Mouse (Mus musculus): ENCODE measurements around the gene Plod3.
A peak's percentile ranks its signal among the peaks of the same experiment; 100 is the strongest.
"Not testable (repeated sequence)": the region's sequence is repeated elsewhere in the genome, so short reads cannot be mapped to it uniquely, and the experiment has no call there.

The Plod3 gene

DNA sequence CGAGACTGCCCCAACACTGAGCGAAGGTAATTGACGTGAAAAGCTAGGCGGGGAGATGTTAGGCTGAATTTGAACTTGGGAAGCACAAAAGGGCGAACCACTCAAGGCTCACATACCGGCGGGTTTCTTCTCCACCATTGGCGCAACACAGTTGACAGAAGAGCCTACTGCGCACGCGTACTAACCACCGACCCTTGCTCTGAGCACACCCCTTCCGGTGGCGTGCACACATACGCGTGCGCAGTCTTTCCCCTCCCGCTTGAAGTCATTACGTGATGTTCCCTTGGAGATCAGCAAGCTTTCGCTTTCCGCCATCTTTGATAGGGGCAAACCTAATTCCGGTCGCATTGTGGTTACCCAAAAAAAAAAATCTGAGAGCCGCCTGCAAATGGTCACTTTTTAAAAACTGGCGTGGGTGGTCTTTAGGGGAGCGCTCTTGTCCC lies at the start of gene Plod3:
Gene Plod3, plus strand, starts transcription at position 325 of the 443 bp plus-strand sequence.
- ATAC-seq (ENCODE audit: low TSS enrichment) = peak; percentile 92

DNA sequence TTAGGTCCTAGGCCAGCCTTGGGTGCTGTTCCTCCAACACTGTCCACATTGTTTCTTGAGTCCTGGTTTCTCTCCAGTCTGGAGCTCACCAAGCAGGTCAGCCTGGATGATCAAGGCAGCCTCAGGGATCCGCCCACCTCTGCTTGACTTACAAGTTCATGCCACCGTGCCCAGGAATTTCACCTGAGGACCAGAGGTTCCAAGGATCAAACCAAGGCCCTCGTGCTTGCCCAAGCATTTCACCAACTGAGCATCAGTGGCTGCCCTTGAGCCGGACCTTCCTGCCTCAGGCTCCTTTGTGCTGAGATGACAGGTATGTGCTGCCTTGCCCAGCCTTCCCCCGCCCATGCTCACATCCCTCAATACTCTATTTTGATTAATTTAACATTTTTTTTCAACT lies 49.2 kb upstream of the Plod3 start:
- ATAC-seq (ENCODE audit: low TSS enrichment) = no peak

DNA sequence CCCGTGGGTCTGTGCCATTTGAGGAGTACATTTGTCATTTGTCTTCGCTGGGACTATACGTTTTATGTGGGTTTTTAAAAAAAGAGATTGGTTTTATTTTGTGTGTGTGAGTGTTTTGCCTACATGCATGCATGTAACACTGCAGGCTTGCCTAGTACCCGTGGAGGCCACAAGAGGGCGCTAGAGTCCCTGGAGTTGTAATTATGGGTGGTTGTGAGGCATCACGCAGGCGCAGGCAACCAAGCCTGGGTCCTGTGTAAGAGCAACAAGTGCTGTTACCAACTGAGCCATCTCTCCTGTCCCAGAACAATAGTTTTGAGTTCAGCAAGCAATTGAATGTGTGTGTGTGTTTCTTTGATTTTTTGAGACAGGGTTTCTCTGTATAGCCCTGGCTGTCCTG lies 47.5 kb upstream of the Plod3 start:
- no peak for ATAC-seq (ENCODE audit: low TSS enrichment)

DNA sequence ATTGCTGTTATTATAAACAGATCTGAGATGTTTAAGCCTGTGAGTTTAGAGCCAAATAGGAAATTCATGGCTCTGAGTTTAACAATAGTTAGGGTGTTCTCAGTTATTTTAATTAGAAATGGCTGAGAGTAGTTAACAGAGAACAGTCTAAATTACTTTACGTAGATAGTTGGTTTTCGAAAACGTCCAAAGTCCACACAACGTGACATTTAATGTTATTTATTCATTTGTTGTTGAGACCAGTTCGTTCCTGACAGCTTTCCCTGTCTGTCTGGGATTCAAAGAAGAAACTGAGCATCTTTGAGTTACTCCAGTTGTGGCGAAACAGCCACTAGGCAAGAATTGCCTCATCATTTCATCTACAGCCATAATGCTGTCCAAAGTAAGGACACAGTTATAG lies 46.8 kb upstream of the Plod3 start:
- not testable (repeated sequence) for ATAC-seq (ENCODE audit: low TSS enrichment)

DNA sequence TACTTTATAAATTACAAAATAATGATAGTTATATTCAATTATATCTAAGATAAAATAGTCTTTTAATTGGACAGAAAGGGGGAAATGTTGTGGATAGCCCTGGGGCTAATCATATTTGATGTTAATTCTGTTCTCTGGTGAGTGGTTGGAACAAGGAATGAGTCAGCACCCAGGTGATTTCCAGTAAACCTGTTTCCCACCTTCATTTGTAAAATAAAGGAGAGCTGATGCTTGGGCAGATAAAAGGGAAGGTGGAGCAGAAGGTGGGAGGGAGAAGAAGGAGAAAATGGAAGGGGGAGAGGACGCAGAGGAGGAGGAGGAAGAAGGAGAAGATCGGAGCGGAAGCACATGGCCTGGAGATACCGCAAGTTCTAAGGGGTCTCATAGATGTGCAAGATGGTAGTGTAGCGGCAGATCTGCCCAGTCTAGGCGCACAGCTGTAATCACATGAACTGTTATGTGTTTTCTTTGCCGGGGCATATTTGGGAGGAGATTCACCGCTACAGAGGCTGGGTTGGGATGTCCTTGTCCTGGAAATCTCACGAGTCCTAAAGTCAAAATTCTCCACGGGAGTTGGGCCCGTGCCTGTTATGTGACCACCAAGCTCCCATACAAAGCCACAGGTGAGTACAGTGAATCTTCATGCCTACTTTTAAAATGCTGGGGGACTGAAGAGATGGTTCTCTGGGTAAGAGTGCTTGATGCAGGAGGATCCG lies 45.8 kb upstream of the Plod3 start:
- no peak for ATAC-seq (ENCODE audit: low TSS enrichment)

DNA sequence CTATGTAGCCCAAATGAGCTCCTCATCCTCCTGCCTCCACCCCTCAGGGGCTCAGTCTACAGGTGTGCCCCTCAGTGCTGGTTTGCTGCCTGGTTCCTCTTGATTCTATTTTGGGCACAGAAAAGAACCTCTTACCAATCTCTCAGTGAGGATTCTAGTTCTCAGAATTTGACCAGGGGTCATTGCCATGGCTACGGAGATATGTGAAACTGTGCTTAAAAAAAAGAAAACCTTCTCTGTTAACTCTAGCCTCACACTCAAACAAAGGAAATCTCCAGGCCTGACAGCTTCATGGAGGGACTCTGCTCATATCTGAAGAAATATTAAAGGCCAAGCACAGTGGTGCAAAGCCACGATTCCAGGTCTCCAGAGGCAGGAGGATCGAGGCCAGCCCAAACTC lies 44.0 kb upstream of the Plod3 start:
- no peak for ATAC-seq (ENCODE audit: low TSS enrichment)

DNA sequence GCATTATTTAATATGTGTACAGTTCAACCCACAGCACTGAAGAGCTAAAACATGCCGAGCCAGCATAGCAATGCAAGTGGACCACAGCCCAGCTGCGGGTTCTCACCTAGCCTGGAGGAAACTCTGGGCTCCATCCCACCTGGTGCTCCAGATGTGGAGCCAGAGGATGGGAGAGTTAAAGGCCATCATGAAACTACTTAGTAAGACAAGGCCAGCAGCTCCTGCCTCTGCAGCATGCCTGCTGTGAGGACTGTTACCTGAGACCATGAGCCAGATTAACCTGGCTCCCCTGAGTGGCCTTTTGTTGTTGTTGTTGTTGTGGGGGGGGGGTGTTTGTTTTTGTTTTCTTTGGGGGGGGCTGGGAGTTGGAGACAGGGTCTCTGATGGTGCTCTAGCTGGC lies 43.4 kb upstream of the Plod3 start:
- no peak for ATAC-seq (ENCODE audit: low TSS enrichment)

DNA sequence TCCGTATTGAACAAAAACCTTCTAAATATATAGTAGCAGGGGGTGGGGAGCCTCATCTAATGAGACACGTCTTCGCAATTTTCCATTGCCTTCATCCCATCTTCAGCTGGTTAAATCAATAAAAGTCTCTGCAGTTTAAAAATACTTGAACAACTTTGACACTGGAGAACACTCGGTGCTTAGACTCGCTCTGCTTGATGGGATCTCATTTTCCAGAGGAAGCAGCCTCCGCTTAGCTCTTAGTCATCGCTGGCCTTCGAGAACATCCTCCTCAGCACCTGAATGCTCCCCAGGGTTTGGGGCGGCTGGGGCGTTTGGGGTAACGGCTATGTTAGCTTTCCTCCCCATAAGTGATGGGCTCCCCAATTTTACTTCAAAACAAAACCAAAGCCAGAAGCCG lies 41.7 kb upstream of the Plod3 start:
- ATAC-seq (ENCODE audit: low TSS enrichment) = peak; percentile 77; the same call in 1 of the 2 replicates

DNA sequence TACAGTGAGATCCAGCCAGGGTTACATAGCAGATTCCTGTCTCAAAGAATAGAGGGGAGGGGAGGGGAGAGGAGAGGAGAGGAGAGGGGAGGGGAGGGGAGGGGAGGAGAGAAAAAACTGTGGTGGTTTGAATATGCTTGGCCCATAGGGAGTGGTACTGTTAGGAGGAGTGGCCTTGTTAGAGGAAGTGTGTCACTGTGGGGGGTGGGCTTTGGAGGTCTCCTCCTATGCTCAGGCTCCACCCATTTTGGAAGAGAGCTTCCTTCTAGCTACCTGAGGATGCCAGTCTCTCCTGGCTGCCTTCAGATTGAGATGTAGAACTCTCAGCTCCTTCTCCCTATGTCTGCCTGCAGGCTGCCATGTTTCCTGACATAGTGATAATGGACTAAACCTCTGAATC lies 38.9 kb upstream of the Plod3 start:
- no peak for ATAC-seq (ENCODE audit: low TSS enrichment)

DNA sequence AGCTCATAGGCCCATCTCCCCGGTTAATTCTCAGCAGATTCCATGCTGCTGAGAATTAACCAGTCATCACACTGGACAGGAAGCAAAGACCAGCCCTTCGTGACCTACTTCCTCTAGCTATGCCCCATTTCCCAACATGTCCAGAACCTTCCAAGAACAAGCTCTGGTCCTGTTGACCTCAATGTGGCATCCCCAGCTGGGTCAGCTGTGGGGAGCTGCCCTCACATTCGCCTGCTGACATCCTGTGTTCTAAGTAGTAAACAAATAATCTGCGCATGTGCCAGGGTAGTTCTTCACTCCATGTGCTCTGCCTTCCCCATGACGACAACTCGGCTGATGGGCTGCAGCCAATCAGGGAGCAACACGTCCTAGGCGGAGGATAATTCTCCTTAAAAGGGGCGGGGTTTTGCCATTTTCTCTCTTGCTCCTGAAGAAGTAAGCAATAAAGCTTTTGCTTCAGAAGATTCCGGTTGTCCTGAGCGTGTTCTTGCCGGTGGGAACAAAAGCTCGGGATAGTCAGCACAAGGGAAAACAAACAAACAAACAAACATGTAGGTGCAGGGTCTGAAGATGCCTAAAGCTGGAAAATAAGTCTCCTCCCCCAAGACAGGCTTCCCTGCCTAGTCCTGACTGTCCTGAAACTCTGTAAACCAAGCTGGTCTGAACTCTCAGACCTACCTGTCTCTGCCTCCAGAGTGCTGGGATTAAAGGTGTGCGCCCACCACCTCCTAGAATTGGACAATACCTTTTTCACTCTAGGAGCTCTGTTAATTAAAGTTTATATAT lies 37.1 kb upstream of the Plod3 start:
- not testable (repeated sequence) for ATAC-seq (ENCODE audit: low TSS enrichment)

DNA sequence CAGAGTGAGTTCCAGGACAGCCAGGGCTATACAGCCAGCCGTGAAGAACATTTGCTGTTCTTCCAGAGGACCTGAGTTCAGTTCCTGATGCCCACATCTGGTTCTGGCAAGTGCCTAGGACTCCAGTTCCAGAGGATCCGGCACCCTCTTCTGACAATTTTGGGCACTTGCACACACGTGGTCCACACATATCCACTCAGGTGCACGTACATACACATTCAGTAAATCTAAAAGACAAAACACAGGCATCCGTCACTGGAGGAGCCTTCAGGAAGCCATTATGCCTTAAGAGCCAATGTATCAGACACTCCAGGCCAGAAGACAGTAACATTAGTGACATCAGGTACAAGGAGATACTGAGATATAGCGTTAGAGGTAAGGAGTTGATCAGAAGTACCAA lies 36.3 kb upstream of the Plod3 start:
- ATAC-seq (ENCODE audit: low TSS enrichment) = no peak

DNA sequence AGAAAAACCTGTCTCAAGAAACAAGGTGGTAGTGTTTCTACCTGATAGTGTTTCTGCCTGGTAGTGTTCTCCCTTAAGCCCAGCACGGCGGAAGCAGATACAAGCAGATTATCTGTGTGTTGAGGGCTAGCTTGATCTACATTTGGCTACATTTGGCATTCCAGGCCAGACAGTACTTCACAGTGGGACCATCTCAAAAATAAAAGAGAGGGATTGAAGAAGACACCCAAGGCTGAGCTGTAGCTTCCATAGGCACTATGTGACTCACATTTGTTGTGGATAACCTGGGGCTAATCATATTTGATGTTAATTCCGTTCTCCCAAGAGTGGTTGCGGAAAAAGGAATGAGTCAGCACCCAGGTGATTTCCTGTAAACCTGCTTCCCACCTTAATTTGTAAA lies 34.7 kb upstream of the Plod3 start:
- ATAC-seq (ENCODE audit: low TSS enrichment) = no peak

DNA sequence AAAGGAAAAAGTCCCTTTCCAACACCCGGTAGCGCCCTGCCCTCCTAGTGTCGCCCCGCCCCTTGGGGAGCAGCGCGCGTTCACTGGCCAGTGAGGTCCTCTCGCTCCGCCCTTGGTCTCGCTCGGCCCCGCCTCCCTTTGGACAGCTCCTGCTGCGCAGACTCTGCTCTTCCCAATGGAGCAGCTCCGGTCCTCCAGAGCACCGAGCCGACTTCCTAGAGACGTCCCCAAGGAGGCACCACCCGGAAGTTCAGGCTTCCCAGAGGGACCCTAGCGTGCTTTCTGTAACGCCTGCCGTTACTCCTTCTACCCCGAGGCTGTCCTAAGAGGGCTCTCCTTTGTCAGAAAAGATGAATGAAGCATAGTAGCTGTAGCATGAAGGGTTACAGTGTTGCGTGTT lies 33.8 kb upstream of the Plod3 start, which contains the start of gene Fis1:
Gene Fis1, plus strand, starts transcription at position 261 of the 400 bp plus-strand sequence.
- ATAC-seq (ENCODE audit: low TSS enrichment) = peak; percentile 98

DNA sequence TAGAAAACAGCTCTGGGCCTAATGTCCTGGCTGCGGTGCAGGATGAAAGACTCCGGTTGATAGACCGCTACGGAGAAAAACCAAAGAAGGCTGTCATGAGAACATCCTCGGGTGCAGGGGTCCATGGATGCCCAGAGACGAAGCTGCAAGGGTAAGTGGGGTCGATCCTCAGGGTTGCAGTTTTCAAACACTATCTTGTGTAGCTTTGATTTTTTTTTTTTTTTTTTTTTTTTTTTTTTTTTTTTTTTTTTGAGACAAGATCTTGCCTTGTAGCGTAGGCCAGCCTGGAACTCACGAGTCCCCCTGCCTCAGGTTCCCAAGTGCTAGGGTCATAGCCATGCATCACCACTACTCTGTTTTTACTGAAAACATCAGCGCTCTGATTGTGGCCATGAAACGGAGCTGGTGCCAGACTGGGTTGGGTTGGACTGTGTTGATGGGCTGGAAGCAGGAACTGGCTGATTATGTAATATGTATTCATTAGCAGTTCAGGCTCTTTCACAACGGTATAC lies 33.3 kb upstream of the Plod3 start:
- peak; percentile 27; the same call in 1 of the 2 replicates for ATAC-seq (ENCODE audit: low TSS enrichment)

DNA sequence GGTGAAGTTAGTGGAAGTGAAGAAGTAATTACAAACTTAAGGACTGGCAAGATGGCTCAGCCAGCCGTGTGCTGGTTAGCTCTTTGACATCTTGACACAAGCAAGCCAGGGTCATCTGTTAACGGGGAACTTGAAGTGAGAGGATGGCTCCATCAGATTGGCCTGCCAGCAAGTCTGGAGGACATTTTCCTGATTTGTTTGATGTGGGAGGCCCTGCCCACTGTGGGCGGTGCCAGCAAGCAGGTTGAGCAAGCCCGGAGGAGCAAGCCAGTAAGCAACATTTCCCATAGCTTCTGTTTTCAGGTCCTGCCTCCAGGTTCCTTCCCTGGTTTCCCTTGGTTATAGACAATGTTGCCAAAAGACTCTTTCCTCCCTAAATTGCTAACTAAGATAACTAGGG lies 31.2 kb upstream of the Plod3 start:
- no peak for ATAC-seq (ENCODE audit: low TSS enrichment)

DNA sequence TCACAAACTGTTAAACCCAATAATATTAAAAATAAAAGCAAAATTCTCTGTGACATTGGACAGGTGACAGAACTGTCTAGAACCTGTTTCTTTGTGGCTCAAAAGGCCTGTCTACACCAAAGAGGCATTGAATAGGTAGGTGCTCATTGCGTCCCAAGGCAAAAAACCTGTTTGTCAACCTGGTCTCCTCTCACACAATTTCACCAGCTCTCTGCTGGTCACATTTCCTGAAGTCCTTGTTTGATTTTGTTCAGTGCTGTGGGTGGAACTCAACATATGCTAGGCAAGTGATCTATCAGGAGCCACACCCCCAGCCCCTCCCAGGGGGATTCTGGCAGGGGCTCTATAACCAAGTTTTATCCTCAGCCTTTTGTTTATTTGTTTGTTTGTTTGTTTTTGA lies 29.6 kb upstream of the Plod3 start:
- ATAC-seq (ENCODE audit: low TSS enrichment) = no peak

DNA sequence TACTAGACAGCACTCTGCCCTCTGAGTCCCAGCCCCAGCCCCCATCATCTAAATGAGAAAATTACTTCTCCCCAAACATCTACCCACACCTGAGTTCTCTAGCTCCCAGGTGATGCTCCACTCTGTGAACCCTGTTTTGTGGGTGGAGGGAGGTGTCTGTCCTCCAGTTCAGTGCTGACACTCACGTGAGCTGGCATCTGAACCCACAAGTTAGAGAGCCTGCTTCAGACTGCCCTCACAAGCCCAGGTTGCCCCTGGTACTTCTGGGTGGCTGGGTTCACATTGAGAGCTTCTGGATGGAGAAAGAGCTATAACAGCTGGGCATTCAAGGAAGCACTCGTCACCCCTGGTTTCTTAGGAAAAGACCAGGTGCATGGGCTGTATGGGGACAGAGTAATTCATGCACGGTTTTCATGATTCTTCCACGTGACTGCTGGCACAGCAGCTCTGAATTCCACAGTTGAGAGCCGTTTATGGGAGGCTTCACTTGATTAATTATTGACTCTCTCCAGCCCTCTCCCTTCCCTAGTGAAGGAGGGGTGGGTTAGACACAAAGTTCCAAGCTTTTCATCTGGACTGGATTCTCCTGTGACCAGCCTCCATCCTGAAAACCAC lies 27.7 kb upstream of the Plod3 start:
- ATAC-seq (ENCODE audit: low TSS enrichment) = no peak

DNA sequence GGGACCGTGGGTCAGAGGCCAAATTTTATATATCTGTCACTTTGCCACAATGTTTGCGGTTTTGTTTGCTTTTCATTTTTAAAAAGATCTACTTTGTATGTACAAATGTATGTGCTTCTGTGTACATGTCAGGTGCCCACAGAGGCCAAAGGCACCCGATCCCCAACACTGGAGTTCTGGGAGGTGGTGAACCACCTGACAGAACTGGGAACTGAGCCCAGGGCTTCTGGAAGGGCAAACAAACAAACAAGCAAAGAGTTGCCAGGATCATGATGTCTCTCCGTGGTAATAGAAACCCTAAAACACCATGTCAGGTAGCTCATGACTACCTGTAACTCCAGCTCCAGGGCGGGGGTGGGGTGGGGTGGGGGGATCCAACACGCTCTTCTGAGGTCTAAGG lies 26.8 kb upstream of the Plod3 start:
- ATAC-seq (ENCODE audit: low TSS enrichment) = no peak

DNA sequence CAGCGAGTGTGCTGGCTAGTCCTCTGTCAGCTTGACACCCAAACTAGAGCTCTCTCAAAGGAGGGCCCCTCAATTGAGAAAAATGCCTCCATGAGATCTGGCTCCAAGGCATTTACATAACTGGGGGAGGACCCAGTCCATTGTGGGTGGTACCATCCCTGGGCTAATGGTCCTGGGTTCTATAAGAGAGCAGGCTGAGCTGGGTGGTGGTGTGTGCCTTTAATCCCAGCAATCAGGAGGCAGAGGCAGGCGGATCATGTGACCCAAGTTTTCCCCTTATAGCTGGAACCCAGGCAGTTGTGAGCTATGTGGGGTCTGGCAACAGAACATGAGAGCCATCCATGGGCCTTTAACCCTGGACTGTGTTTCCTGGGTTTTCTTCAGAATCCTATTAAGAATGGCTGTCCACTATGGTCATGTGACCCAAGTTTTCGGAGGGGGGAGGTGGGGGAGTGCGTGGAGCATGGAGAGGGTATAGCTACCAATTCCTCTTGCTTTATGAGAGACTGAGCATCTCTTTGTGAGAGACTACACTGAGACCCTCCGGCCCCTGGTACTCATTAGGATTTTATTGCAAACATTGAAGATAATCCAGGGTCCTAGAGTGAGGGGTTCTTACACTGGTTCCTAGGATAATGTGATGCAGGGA lies 25.4 kb upstream of the Plod3 start:
- ATAC-seq (ENCODE audit: low TSS enrichment) = no peak

DNA sequence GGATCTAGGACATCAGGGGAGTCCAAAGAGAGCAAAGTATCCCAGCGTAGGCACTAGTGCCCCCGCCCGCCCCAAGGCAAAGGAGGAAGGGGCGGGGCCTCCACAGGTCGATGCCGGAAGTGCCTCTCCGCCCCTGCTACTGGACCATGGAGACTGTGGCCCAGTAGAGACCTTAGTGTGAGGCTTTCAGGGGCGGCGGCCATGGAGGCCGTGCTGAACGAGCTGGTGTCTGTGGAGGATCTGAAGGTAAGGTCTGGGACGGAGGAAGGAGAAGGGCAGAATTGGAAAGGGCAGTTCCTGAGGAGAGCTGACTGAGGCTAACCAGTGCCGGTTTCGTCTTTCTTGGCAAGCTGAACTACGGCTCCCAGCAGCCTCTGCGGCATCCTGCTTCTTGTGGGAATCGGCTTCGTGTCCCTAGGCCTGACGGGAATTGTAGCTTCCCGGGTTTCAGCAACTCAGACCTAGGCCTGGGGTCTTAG lies 24.8 kb upstream of the Plod3 start:
- ATAC-seq (ENCODE audit: low TSS enrichment) = peak; percentile 92

DNA sequence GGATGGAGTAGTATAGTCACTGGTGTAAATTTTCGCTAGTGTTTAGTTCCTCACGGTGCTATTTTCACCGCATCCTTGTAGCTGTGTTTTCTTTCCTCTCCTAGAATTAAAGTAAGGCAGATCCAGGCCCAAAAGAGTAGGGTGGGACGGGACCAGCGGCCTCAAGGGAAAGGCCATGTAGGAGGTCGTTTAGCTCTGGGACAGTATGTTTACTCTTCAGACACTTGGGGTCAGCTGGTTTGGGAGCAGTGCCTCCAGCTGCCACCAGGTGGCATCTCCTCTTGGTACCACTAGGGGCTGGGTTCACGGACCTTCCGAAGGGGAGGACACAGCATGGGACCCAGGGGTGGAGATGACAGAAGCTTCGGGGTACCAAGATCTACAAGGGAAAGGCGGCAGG lies 24.3 kb upstream of the Plod3 start:
- ATAC-seq (ENCODE audit: low TSS enrichment) = peak; percentile 41; the same call in 1 of the 2 replicates
